Mouse (Mus musculus) layer of hippocampus, adult 9-10 months (tissue): Measurements from ENCODE around the gene Tnrc6b.
A peak's percentile ranks its signal among the peaks of the same experiment; 100 is the strongest.

Source experiments
- DNase-seq: peaks from one replicate; pipeline ENCODE4 v3.0.0; 2022; ENCODE audit warnings: low spot score

Gene Tnrc6b

DNA sequence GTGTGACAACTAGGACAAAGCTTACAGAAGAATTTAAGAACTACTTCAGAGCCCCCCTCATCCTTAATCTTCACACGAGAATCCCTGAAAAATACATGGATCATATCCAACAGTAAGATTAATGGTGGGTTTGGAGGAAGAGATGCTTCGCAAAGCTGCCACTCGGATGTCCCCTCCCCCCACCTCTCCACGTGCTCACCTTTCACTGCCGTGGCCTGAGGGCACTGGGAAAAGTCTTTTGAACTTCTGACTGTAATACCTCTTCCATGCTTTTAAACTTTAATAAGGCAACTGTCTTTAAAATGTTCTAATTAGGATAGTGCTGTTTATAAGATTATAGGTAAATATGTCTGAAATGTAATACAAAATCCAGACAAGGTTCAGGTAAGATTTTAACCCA is 263.2 kb downstream of the Tnrc6b start:
- DNase-seq: no peak

DNA sequence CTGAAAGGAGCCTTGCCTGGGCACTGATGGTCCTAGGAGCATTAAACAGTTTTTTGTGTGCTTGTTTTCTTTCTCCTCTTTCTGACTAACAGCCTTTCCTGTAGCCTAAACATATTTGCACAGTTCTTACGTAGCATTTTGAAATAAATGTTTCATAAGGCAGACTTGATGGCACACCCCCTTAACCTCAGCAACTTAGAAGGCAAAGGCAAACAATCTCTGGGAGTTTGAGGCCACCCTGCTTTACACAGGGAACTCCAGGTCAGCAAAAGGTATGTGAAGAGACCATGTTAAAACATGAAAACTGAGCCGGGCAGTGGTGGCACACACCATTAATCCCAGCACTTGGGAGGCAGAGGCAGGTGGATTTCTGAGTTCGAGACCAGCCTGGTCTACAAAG is 264.6 kb downstream of the Tnrc6b start:
- DNase-seq: no peak

DNA sequence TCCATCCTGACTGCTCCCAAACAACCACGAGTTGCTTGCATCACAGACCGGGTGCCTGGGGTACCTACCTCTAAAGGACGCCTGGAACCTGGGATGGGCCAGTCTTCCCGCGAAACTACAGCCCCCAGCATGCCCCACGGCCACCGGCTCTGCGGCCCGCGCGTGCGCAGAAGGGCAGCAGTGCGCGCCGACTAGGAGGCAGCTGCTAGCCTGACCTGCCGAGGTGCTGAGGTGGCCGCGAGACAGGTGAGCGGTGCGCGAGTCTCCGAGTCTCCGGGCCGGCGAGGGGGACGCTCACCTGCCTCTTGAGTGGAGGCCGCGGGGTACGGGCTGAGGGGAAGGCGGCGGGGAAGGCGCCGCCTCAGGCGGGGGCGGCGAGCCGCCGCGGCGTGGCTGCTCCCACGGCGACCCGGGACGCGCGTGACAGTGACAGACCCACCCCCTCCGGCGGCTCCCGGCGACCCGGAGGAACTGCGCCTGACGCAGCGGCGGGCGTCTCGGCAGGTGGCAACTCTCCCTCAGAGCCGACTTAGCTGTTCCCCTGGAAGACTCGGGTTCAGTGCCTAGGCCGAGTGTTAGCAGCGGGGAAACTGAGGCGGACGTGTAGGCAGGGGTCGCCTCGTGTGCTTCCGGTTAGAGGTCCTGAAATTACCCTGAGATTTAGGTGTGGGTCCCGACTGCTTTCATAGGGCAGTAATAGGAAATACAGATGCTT is 266.7 kb downstream of the Tnrc6b start, which contains the start of gene Sgsm3:
Gene Sgsm3 (plus strand): TSS at position 146 of the 715 bp plus-strand sequence.
- DNase-seq: peak; percentile 63

DNA sequence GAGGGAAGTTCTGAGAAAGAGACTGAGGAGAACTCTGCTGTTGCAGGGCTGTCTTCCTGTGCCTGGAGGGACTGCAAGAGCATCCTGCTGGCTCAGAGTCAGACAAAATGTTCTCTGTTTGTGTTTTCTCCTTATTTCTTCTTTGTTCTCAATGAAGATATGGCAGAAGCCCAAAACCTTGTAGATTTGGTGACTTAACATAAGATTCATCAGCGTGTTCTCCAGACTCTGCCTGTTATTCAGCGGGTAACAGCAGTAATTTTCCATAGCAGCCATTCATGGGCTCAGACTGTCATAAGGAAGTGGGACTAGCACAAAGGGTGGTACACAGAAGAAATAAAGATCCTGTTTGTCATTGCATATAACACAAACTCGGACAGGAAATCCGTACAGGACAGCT is 268.5 kb downstream of the Tnrc6b start:
- no peak for DNase-seq

DNA sequence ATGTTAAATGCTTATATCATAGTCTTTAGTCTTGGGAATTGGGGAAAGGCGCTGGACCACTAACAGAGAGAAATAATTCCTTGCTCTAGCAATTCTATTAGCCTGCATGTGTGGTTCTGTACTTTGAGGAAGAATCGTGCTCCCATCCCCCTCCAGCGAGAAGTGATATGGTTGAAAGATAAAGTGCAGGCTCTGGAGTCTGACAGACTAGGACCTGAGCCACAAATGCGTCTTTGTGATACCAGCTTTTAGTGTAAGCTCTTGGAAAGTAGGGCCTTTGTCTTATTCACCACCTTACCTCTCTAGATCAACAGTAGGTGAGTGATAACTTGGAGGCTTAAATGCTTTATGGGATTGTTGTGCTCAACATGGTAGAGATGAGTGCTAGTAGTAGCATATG is 270.1 kb downstream of the Tnrc6b start:
- DNase-seq: no peak

DNA sequence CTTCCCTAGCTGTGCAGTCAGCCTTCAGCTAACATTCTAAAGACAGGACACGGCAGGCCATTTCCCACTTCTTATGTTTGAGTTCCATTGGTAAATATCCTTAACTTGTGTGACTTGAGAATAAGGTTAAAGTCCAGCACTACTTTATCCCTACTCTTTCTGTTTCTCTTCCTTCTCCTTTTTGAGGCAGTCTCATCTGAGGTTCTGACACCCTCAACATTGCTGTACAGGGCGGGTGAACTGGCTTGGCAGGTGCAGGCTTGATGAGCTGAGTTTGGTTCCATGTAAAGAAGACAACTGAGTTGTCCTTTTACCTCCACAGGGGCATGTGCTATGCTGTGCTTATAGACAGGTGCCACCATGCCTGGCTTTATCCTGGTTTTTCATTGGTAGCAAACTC is 272.2 kb downstream of the Tnrc6b start:
- DNase-seq: no peak

DNA sequence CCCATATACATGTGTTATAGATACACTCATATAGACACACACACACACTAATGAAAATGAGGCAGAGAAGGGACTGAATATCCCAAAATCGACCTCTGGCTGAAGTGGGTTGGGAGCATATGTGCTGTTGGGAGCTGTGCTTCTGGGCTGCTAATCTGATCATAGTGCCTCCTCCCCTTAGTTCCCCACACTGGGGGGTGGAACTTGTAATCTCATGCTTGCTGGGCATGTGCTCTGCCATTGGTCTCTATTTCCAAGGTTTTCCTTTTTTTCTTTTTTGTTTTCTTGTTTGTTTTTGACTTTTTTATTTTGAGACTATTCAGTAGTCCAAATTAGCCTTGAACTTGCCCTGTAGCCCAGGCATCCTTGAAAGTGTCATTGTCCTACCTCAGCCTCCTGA is 277.2 kb downstream of the Tnrc6b start:
- no peak for DNase-seq

DNA sequence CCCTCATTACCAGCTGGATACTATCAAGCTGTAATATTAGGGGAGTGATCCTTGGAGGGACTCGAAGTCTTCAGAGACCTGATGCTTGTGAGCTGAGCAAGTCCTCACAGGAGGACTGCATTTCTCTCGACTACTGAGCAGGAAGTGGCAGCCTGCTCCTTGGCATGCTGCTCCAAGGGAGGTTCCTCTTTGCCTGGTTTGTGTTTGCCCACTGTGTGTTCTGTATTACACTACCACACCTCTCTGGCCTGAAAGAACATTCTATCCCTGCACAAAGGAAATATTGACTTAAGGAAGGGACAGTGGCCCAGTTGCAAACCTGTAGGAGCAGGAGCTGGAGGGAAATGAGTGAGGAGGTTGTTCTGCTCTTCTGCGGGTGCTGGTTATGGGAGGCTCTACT is 278.6 kb downstream of the Tnrc6b start:
- DNase-seq: no peak
